Mouse (Mus musculus) T-helper 2 cell (primary cell): ENCODE results near the gene Tmprss6.

Source experiments
- in situ Hi-C: fragments of 300-600 bp; cut with MboI, MseI; formaldehyde crosslinking; loops from one replicate; pipeline ENCODE4 v1.15.1; 2025; ENCODE audit warnings: high pct_unique_total_duplicates

Gene Tmprss6

GRCm38 (mm10) chr15:78483311-78483710 is 14.9 kb upstream of the Tmprss6 start:
- in situ Hi-C loops, result no loop called here

GRCm38 (mm10) chr15:78482518-78482917 is 14.1 kb upstream of the Tmprss6 start:
- in situ Hi-C loops, result no loop called here

- in situ Hi-C loops, result no loop called here
Observed at GRCm38 (mm10) chr15:78481448-78482000, 13.1 kb upstream of the Tmprss6 start.

- in situ Hi-C loops, result no loop called here
Observed at GRCm38 (mm10) chr15:78480991-78481390, 12.6 kb upstream of the Tmprss6 start.

- in situ Hi-C loops, result no loop called here
Observed at GRCm38 (mm10) chr15:78480111-78480510, 11.7 kb upstream of the Tmprss6 start.

GRCm38 (mm10) chr15:78479470-78479869 is 11.0 kb upstream of the Tmprss6 start:
- in situ Hi-C loops, result no loop called here

- in situ Hi-C loops, result no loop called here
Observed at GRCm38 (mm10) chr15:78478073-78478472, 9.6 kb upstream of the Tmprss6 start.

- in situ Hi-C loops, result no loop called here
Observed at GRCm38 (mm10) chr15:78476878-78477277, 8.4 kb upstream of the Tmprss6 start.

- in situ Hi-C loops, result no loop called here
Observed at GRCm38 (mm10) chr15:78475604-78476031, 7.2 kb upstream of the Tmprss6 start.

- in situ Hi-C loops, result no loop called here
Observed at GRCm38 (mm10) chr15:78473442-78473841, 5.0 kb upstream of the Tmprss6 start.

GRCm38 (mm10) chr15:78471902-78472301 is 3.5 kb upstream of the Tmprss6 start:
- in situ Hi-C loops, result no loop called here

- in situ Hi-C loops, result no loop called here
Observed at GRCm38 (mm10) chr15:78470495-78471276, 2.3 kb upstream of the Tmprss6 start.

GRCm38 (mm10) chr15:78467570-78467969 is 864 bp downstream of the Tmprss6 start:
- in situ Hi-C loops, result no loop called here

GRCm38 (mm10) chr15:78466809-78467208 is 1.6 kb downstream of the Tmprss6 start:
- in situ Hi-C loops, result no loop called here

GRCm38 (mm10) chr15:78462981-78463380 is 5.5 kb downstream of the Tmprss6 start:
- in situ Hi-C loops, result no loop called here

GRCm38 (mm10) chr15:78457193-78457592 is 11.2 kb downstream of the Tmprss6 start:
- in situ Hi-C loops, result no loop called here

- in situ Hi-C loops, result no loop called here
Observed at GRCm38 (mm10) chr15:78456051-78456450, 12.4 kb downstream of the Tmprss6 start.

- in situ Hi-C loops, result no loop called here
Observed at GRCm38 (mm10) chr15:78455168-78455567, 13.3 kb downstream of the Tmprss6 start.

- in situ Hi-C loops, result loop anchor here (5.0 kb wide), 1 partner anchor 39 kb away; no protein-coding TSS in a partner anchor
Observed at GRCm38 (mm10) chr15:78452929-78453328, 15.5 kb downstream of the Tmprss6 start.

- in situ Hi-C loops, result loop anchor here (5.0 kb wide), 1 partner anchor 41 kb away; no protein-coding TSS in a partner anchor
Observed at GRCm38 (mm10) chr15:78451201-78451600, 17.2 kb downstream of the Tmprss6 start.

- in situ Hi-C loops, result loop anchor here (5.0 kb wide), 1 partner anchor 42 kb away; no protein-coding TSS in a partner anchor
Observed at GRCm38 (mm10) chr15:78450419-78450768, 18.0 kb downstream of the Tmprss6 start.

- in situ Hi-C loops, result loop anchor here (5.0 kb wide), 2 partner anchors 42 to 82 kb away; partner anchors contain the start of gene C1qtnf6
Observed at GRCm38 (mm10) chr15:78449694-78450418, 18.6 kb downstream of the Tmprss6 start.
